Mouse (Mus musculus) MEL (cell line): ENCODE measurements around the gene Stac. TPM values are rescaled to one million over a fixed set of nuclear protein-coding genes. Genes with fewer than 3 reads are reported as not detected.

ENCODE experiments used
- DNase-seq: peaks from one replicate; pipeline ENCODE4 v3.0.0; 2011; ENCODE audit warnings: low read depth, low spot score
- H3K27ac ChIP-seq: 2 replicates; pipeline ENCODE4 v1.5.1; 2012; ENCODE audit warnings: low read depth, mild to moderate bottlenecking, control low read depth, low read length, moderate library complexity; ENCODE audit not compliant: control insufficient read depth
- H3K27me3 ChIP-seq, 2 experiments: fragments of 150-350 bp in 1 of 2; sonication (generic) in 1 of 2; 2 replicates each; pipeline ENCODE4 v1.6.1; 2012; ENCODE audit warnings: low read length in 2 of 2, mild to moderate bottlenecking in 2 of 2, improper control_type of control experiment in 1 of 2, moderate library complexity in 1 of 2; ENCODE audit not compliant: insufficient read depth in 2 of 2, control insufficient read depth in 1 of 2
- H3K36me3 ChIP-seq, 2 experiments: 2 replicates each; pipeline ENCODE4 v1.6.1; 2012 to 2014; ENCODE audit warnings: low read length in 2 of 2, improper control_type of control experiment in 1 of 2, inconsistent platforms in 1 of 2, mild to moderate bottlenecking in 1 of 2; ENCODE audit not compliant: insufficient read depth in 2 of 2, control insufficient read depth in 1 of 2
- H3K4me1 ChIP-seq, 2 experiments: fragments of 150-350 bp in 1 of 2; sonication (generic) in 1 of 2; 2 replicates each; pipeline ENCODE4 v1.6.1; 2012; ENCODE audit warnings: low read length in 2 of 2, improper control_type of control experiment in 1 of 2, mild to moderate bottlenecking in 1 of 2; ENCODE audit not compliant: insufficient read depth in 2 of 2, control insufficient read depth in 1 of 2
- H3K4me3 ChIP-seq, 2 experiments: fragments of 150-350 bp in 1 of 2; sonication (generic) in 1 of 2; 2 replicates each; pipeline ENCODE4 v1.5.1; 2012; ENCODE audit warnings: low read depth in 2 of 2, low read length in 2 of 2, mild to moderate bottlenecking in 2 of 2, moderate library complexity in 2 of 2, control low read depth in 1 of 2, improper control_type of control experiment in 1 of 2; ENCODE audit not compliant: control insufficient read depth in 1 of 2, insufficient read depth in 1 of 2
- H3K79me2 ChIP-seq: 2 replicates; pipeline ENCODE4 v1.6.1; 2012; ENCODE audit warnings: mild to moderate bottlenecking, low read length, moderate library complexity; ENCODE audit not compliant: control insufficient read depth, poor library complexity, insufficient read depth
- H3K9ac ChIP-seq: 2 replicates; pipeline ENCODE4 v1.6.1; 2012; ENCODE audit warnings: low read depth, mild to moderate bottlenecking, control low read depth, low read length, moderate library complexity; ENCODE audit not compliant: control insufficient read depth, poor library complexity, severe bottlenecking
- H3K9me3 ChIP-seq: fragments of 150-350 bp; sonication (generic); replicated peaks from 2 replicates; pipeline ENCODE4 v1.6.1; 2012; ENCODE audit warnings: mild to moderate bottlenecking, low read length, improper control_type of control experiment, moderate library complexity; ENCODE audit not compliant: insufficient read depth
- CHD1 ChIP-seq: IDR thresholded peaks from 2 replicates; pipeline ENCODE4 v1.6.1; 2012; ENCODE audit warnings: low read depth, mild to moderate bottlenecking, inconsistent platforms, low read length, improper control_type of control experiment
- CTCF ChIP-seq, 3 experiments: IDR thresholded peaks in 2 of 3; conservative IDR thresholded peaks in 1 of 3; 2 replicates each; pipeline ENCODE4 v1.5.1; 2011 to 2012; ENCODE audit warnings: low read length in 3 of 3, low read depth in 2 of 3, mild to moderate bottlenecking in 2 of 3, improper control_type of control experiment in 1 of 3, inconsistent platforms in 1 of 3, mixed read lengths in 1 of 3, moderate library complexity in 1 of 3; ENCODE audit not compliant: control insufficient read depth in 1 of 3, insufficient read depth in 1 of 3, poor library complexity in 1 of 3, severe bottlenecking in 1 of 3
- EP300 ChIP-seq, 2 experiments: IDR thresholded peaks; 2 replicates each; pipeline ENCODE4 v1.6.1; 2011; ENCODE audit warnings: improper control_type of control experiment in 2 of 2, low read length in 2 of 2, low read depth in 1 of 2, mild to moderate bottlenecking in 1 of 2
- ETS1 ChIP-seq: IDR thresholded peaks from 2 replicates; pipeline ENCODE4 v1.6.1; 2012; ENCODE audit warnings: low read depth, mild to moderate bottlenecking, inconsistent platforms, low read length, improper control_type of control experiment, moderate library complexity
- GATA1 ChIP-seq: IDR thresholded peaks from 2 replicates; pipeline ENCODE4 v1.6.1; 2011; ENCODE audit warnings: low read depth, low read length, improper control_type of control experiment
- HCFC1 ChIP-seq: IDR thresholded peaks from 2 replicates; pipeline ENCODE4 v1.6.1; 2012; ENCODE audit warnings: low read depth, mild to moderate bottlenecking, inconsistent platforms, low read length, improper control_type of control experiment, moderate library complexity
- JUND ChIP-seq: IDR thresholded peaks from 2 replicates; pipeline ENCODE4 v1.6.1; 2011; ENCODE audit warnings: low read depth, mild to moderate bottlenecking, improper control_type of control experiment, low read length
- MAFK ChIP-seq: IDR thresholded peaks from 2 replicates; pipeline ENCODE4 v1.6.1; 2011; ENCODE audit warnings: low read depth, mild to moderate bottlenecking, low read length, improper control_type of control experiment, borderline replicate concordance
- MXI1 ChIP-seq: IDR thresholded peaks from 2 replicates; pipeline ENCODE4 v1.6.1; 2011; ENCODE audit warnings: mild to moderate bottlenecking, low read depth, low read length, improper control_type of control experiment
- NRF1 ChIP-seq: IDR thresholded peaks from 2 replicates; pipeline ENCODE4 v1.6.1; 2014; ENCODE audit warnings: low read depth, mild to moderate bottlenecking, inconsistent platforms, low read length, improper control_type of control experiment, moderate library complexity; ENCODE audit not compliant: poor library complexity, insufficient read depth, severe bottlenecking
- POLR2A ChIP-seq, 2 experiments: IDR thresholded peaks; 2 replicates each; pipeline ENCODE4 v1.6.1; 2011 to 2012; ENCODE audit warnings: low read length in 2 of 2, mild to moderate bottlenecking in 2 of 2, control low read depth in 1 of 2, improper control_type of control experiment in 1 of 2, low read depth in 1 of 2, moderate library complexity in 1 of 2; ENCODE audit not compliant: control insufficient read depth in 1 of 2, insufficient read depth in 1 of 2, poor library complexity in 1 of 2
- POLR2AphosphoS2 ChIP-seq: IDR thresholded peaks from 2 replicates; pipeline ENCODE4 v1.6.1; 2011; ENCODE audit warnings: low read length, improper control_type of control experiment
- RAD21 ChIP-seq: IDR thresholded peaks from 2 replicates; pipeline ENCODE4 v1.6.1; 2011; ENCODE audit warnings: mild to moderate bottlenecking, low read depth, low read length, improper control_type of control experiment
- SIN3A ChIP-seq: IDR thresholded peaks from 2 replicates; pipeline ENCODE4 v1.6.1; 2012; ENCODE audit warnings: low read length, improper control_type of control experiment, inconsistent platforms
- SMC3 ChIP-seq: IDR thresholded peaks from 2 replicates; pipeline ENCODE4 v1.6.1; 2011; ENCODE audit warnings: low read depth, low read length, improper control_type of control experiment
- TAL1 ChIP-seq: IDR thresholded peaks from 2 replicates; pipeline ENCODE4 v1.6.1; 2012; ENCODE audit warnings: mild to moderate bottlenecking, inconsistent platforms, low read length, moderate library complexity, mixed read lengths
- TBP ChIP-seq: IDR thresholded peaks from 2 replicates; pipeline ENCODE4 v1.8.0; 2011; ENCODE audit warnings: low read depth, low read length, improper control_type of control experiment
- TCF12 ChIP-seq: IDR thresholded peaks from 2 replicates; pipeline ENCODE4 v1.6.1; 2014; ENCODE audit warnings: low read depth, mild to moderate bottlenecking, inconsistent platforms, low read length, improper control_type of control experiment, moderate library complexity
- UBTF ChIP-seq: IDR thresholded peaks from 2 replicates; pipeline ENCODE4 v1.6.1; 2012; ENCODE audit warnings: low read depth, mild to moderate bottlenecking, inconsistent platforms, low read length, improper control_type of control experiment, moderate library complexity, borderline replicate concordance; ENCODE audit not compliant: insufficient read depth
- ZKSCAN1 ChIP-seq: IDR thresholded peaks from 2 replicates; pipeline ENCODE4 v1.6.1; 2012; ENCODE audit warnings: low read depth, mild to moderate bottlenecking, inconsistent platforms, low read length, improper control_type of control experiment, moderate library complexity
- ZMIZ1 ChIP-seq: IDR thresholded peaks from 2 replicates; pipeline ENCODE4 v1.6.1; 2012; ENCODE audit warnings: low read depth, mild to moderate bottlenecking, inconsistent platforms, low read length, improper control_type of control experiment, moderate library complexity
- polyA plus RNA-seq, 2 experiments: library from polyadenylated mRNA; stranded (reverse) in 1 of 2; unstranded in 1 of 2; fragments of >175 nt in 1 of 2; fragments of >200 nt in 1 of 2; gene quantifications; 2 replicates each; pipeline versions ENCODE4 v1.2.1 to v1.2.4; 2012; ENCODE audit warnings: low replicate concordance in 2 of 2, low read depth in 1 of 2; ENCODE audit not compliant: insufficient read length in 2 of 2, insufficient read depth in 1 of 2, missing spikeins in 1 of 2
- total RNA-seq: library from RNA; depleted of rRNA; stranded (reverse); fragments of 300-350 nt; gene quantifications from 2 replicates; pipeline ENCODE4 v1.2.3, GENCODE M21; 2012

Gene Stac
- total and polyA plus RNA-seq, 3 experiments: not detected

DNA sequence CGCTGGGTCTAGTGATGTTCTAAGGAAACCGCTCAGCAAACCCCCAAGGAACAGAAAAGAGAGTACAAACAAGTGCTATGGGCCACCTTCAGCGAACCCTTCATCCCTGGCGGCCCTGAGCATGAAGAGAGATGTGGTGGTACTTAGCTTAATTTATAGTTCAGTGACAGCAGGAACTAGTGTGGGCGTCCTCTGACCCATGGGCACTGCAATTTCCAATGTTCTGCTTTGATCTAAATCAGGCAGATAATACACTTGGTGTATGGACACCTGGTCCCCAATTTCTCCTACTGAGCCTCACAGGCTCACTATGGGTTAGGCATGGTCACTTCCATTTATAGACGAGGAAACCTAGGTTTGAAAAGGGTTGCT is 322 bp upstream of the Stac start:
- no peaks in the 10 kb centered on the region for H3K27me3 ChIP-seq
- TF ChIP-seq CHD1: no peak
- no peak for TF ChIP-seq HCFC1
- TF ChIP-seq NRF1: no peak
- TF ChIP-seq ZKSCAN1: no peak
- H3K27ac ChIP-seq: no peak overlapping the region
- no peak overlapping the region for H3K4me3 ChIP-seq
- DNase-seq: no peak
- H3K4me1 ChIP-seq: no peaks in the 10 kb centered on the region
- H3K36me3 ChIP-seq: no peaks in the 10 kb centered on the region
- no peaks in the 10 kb centered on the region for H3K9me3 ChIP-seq
- H3K79me2 ChIP-seq: no peaks in the 10 kb centered on the region
- no peak overlapping the region for H3K9ac ChIP-seq

DNA sequence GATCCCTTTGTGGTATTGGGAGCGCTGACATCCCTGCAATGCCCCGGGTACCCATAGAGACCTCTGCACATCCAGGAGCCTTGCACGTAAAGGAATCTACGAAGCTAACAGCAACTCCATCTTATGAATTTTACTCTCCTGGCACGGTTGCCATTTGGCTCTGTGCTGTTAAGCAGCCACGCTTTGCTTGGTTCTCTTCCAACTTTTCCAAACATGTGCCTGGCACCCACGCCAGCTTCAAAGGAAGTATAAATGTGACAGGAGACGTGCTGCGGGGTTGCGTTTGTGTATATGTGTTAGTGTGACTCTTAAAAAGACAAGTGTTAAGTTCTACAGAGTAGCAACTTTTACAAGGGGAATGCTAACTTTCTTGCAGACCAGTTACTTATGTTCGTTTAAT is 1.0 kb downstream of the Stac start:
- Histone ChIP-seq H3K9me3 (no peaks in the 10 kb centered on the region), H3K27me3 (no peaks in the 10 kb centered on the region), H3K36me3 (no peaks in the 10 kb centered on the region), H3K4me1 (no peaks in the 10 kb centered on the region), H3K27ac (no peak overlapping the region), H3K4me3 (no peak overlapping the region), H3K9ac (no peak overlapping the region), H3K79me2 (no peaks in the 10 kb centered on the region)
- TF ChIP-seq TAL1 (no peak), TBP (no peak), RAD21 (no peak), MAFK (no peak), GATA1 (no peak), POLR2AphosphoS2 (no peak), MXI1 (no peak), ETS1 (no peak), TCF12 (no peak), JUND (no peak), EP300 (IDR thresholded peaks at IDR 0.05; ENCODE audit: low read depth in 1 of 2, low read length in 2 of 2) (no peak), POLR2A (IDR thresholded peaks at IDR 0.05; ENCODE audit: control insufficient read depth in 1 of 2, insufficient read depth in 1 of 2, low read depth in 1 of 2, low read length in 2 of 2, poor library complexity in 1 of 2) (no peak), CTCF (IDR thresholded peaks at IDR 0.05 in 2 of 3, conservative IDR thresholded peaks at IDR 0.05 in 1 of 3; ENCODE audit: control insufficient read depth in 1 of 3, insufficient read depth in 1 of 3, low read depth in 2 of 3, low read length in 3 of 3, poor library complexity in 1 of 3, severe bottlenecking in 1 of 3) (no peak)
- no peak for DNase-seq

DNA sequence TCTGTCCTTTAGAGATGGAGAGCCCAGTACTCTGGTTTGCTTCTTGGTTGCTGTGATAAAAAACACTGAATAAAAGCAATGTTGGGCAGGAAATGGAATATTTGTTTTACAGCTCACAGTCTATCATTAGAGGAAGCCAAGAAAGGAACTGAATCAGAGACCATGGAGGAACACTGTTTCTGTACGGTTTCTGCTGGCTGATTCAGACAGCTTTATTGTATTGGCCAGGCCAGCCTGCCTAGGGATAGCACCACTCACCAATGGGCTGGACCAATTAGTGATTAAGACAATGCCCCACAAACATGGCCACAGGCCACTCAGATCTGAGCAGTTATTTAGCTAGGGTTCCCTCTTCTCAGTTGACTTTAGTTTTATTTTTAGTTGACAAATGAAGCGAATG is 6.0 kb downstream of the Stac start:
- H3K9me3 ChIP-seq: no peaks in the 10 kb centered on the region
- H3K9ac ChIP-seq: no peak overlapping the region
- no peaks in the 10 kb centered on the region for H3K36me3 ChIP-seq
- H3K27ac ChIP-seq: no peak overlapping the region
- no peaks in the 10 kb centered on the region for H3K4me1 ChIP-seq
- DNase-seq: no peak
- TF ChIP-seq HCFC1 (no peak), ZMIZ1 (no peak), RAD21 (no peak), ETS1 (no peak), ZKSCAN1 (no peak), JUND (no peak), SMC3 (no peak), SIN3A (no peak), UBTF (no peak)
- no peak overlapping the region for H3K4me3 ChIP-seq
- H3K27me3 ChIP-seq: no peaks in the 10 kb centered on the region
- H3K79me2 ChIP-seq: no peaks in the 10 kb centered on the region
